Comparison of ENCODE assay signal across 12 mouse cellular contexts in the genomic region with DNA sequence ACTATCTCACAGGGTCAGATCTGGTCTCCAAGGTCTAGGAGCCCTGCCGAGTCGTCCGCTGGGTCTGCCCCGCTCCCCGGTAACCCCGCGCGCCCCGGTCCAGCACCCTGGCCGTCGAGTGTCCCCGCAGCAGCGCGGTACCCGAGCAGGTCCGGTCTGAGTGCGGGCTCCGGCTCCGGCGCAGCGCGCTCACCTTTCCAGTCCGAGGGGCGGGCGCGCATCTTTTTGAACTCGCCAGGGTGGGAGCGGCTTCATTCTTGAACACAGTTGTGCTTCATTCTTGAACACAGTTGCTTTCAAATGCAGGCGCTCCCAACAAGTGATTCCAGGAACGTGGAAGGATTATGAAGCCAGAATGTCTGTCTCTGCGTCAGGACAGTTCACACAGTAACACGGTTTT. TPM values are rescaled to one million over a fixed set of nuclear protein-coding genes. Genes with fewer than 3 reads are reported as not detected.
DNase-seq lines count a peak whose midpoint lies in the region; ATAC-seq and TF ChIP-seq lines count a peak whose summit lies in the region.
"Had no signal": no experiment of that assay in that cellular context is flagged by ENCODE, and none has a peak within 500 bp of the region (broad histone marks: within the 10 kb centered on the region; RNA-seq: fewer than 3 reads in every experiment).

No protein-coding gene starts in this region.

- no peaks in the 10 kb centered on the region for H3K9me3 ChIP-seq in heart, embryonic 11.5 days (replicated peaks; ENCODE audit: control insufficient read depth, low read length)
- H3K9me3 ChIP-seq in ES-Bruce4 (replicated peaks; ENCODE audit: control insufficient read depth, insufficient read depth, low read length, poor library complexity, severe bottlenecking), result no peaks in the 10 kb centered on the region
- peaks cover 5% of the 10 kb centered on the region; the same call in 1 of the 2 replicates for H3K9me3 ChIP-seq in hindbrain, embryonic 10.5 days
- H3K9me3 ChIP-seq in midbrain, embryonic 13.5 days, result no peaks in the 10 kb centered on the region

- 5% methylated on average over 30 of the region's 32 CpGs for WGBS in heart, embryonic 11.5 days (ENCODE audit: insufficient replicate concordance)
- 5% methylated on average over 32 of the region's 32 CpGs for WGBS in hindbrain, embryonic 10.5 days
- 3% methylated on average over 32 of the region's 32 CpGs for WGBS in midbrain, embryonic 13.5 days

- no peak for TF ChIP-seq EP300 in ES-Bruce4 (IDR thresholded peaks at IDR 0.05; ENCODE audit: insufficient read depth, low read depth, low read length)

- TF ChIP-seq CTCF in ES-Bruce4 (IDR thresholded peaks at IDR 0.05; ENCODE audit: low read depth, low read length), result no peak

- H3K4me2 ChIP-seq in heart, embryonic 11.5 days, result peak overlapping the region; percentile 78
- peak overlapping the region; percentile 58 for H3K4me2 ChIP-seq in midbrain, embryonic 13.5 days (replicated peaks)

- peaks cover 15% of the 10 kb centered on the region for H3K27me3 ChIP-seq in heart, embryonic 11.5 days (ENCODE audit: control insufficient read depth, insufficient read depth, low read length)
- no peaks in the 10 kb centered on the region for H3K27me3 ChIP-seq in ES-Bruce4 (ENCODE audit: control insufficient read depth, insufficient read depth, low read length, poor library complexity, severe bottlenecking)
- H3K27me3 ChIP-seq in hindbrain, embryonic 10.5 days (ENCODE audit: insufficient read depth, poor library complexity, severe bottlenecking), result peaks cover 35% of the 10 kb centered on the region
- peaks cover 18% of the 10 kb centered on the region for H3K27me3 ChIP-seq in midbrain, embryonic 13.5 days

- ATAC-seq in heart, embryonic 11.5 days (replicated peaks; ENCODE audit: insufficient number of reproducible peaks, low FRiP score, low TSS enrichment), result no peak
- no peak for ATAC-seq in midbrain, embryonic 13.5 days
- ATAC-seq in granulocyte monocyte progenitor cell, adult 5-6 weeks (replicated peaks; ENCODE audit: poor library complexity, severe bottlenecking), result no peak
- ATAC-seq: lung, postnatal 0 days had no signal

- peak overlapping the region; percentile 40 for H3K4me3 ChIP-seq in heart, embryonic 11.5 days (ENCODE audit: low read depth, low read length)
- H3K4me3 ChIP-seq in ES-Bruce4 (ENCODE audit: low read depth, low read length), result peak overlapping the region; percentile 52
- peak overlapping the region; percentile 48 for H3K4me3 ChIP-seq in hindbrain, embryonic 10.5 days
- H3K4me3 ChIP-seq in midbrain, embryonic 13.5 days (replicated peaks), result peak overlapping the region; percentile 36

- H3K9ac ChIP-seq in heart, embryonic 11.5 days (ENCODE audit: low read depth, low read length), result peak overlapping the region; percentile 49; the same call in 1 of the 2 replicates
- peak overlapping the region; percentile 47; the same call in 1 of the 2 replicates for H3K9ac ChIP-seq in ES-Bruce4 (ENCODE audit: low read depth, poor library complexity, severe bottlenecking)
- H3K9ac ChIP-seq in midbrain, embryonic 13.5 days (replicated peaks), result peak overlapping the region; percentile 51; the same call in 1 of the 2 replicates

- no peak for TF ChIP-seq POLR2A in ES-Bruce4 (IDR thresholded peaks at IDR 0.05; ENCODE audit: insufficient read depth, low read length)

- no peak for DNase-seq in heart, adult 18-20 months
- peak; percentile 22 for DNase-seq in hindbrain, embryonic 10.5 days (ENCODE audit: low spot score)
- no peak for DNase-seq in cerebellum, postnatal 4 days (ENCODE audit: low spot score in 2 of 2)
- DNase-seq in adrenal gland, adult 2 months, result no peak
- DNase-seq: B cell, adult 2 months; spleen, adult 18-20 months had no signal

- no peaks in the 10 kb centered on the region for H3K36me3 ChIP-seq in heart, embryonic 11.5 days (ENCODE audit: control insufficient read depth, insufficient read depth, low read length)
- no peaks in the 10 kb centered on the region for H3K36me3 ChIP-seq in ES-Bruce4 (ENCODE audit: control insufficient read depth, insufficient read depth, low read length, poor library complexity, severe bottlenecking)
- no peaks in the 10 kb centered on the region for H3K36me3 ChIP-seq in hindbrain, embryonic 10.5 days
- no peaks in the 10 kb centered on the region for H3K36me3 ChIP-seq in midbrain, embryonic 13.5 days

- H3K4me1 ChIP-seq in heart, embryonic 11.5 days (ENCODE audit: control insufficient read depth, insufficient read depth, low read length), result 0 out of 2 replicates have a peak, but pooled peaks cover 3% of the 10 kb centered on the region
- H3K4me1 ChIP-seq in ES-Bruce4 (ENCODE audit: control insufficient read depth, insufficient read depth, low read length), result no peaks in the 10 kb centered on the region
- peaks cover 14% of the 10 kb centered on the region for H3K4me1 ChIP-seq in hindbrain, embryonic 10.5 days (replicated peaks)
- peaks cover 12% of the 10 kb centered on the region for H3K4me1 ChIP-seq in midbrain, embryonic 13.5 days (replicated peaks)

- no peak overlapping the region for H3K27ac ChIP-seq in heart, embryonic 11.5 days (ENCODE audit: low read depth, low read length)
- no peak overlapping the region for H3K27ac ChIP-seq in ES-Bruce4 (ENCODE audit: insufficient read depth, low read length)
- H3K27ac ChIP-seq in hindbrain, embryonic 10.5 days, result no peak overlapping the region
- H3K27ac ChIP-seq in midbrain, embryonic 13.5 days, result no peak overlapping the region

RNA-seq across cellular contexts. Expression of a gene that starts 4.2 kb away (rescaled TPM):
- polyA plus RNA-seq in heart, embryonic 11.5 days (2014; fragmentation: Nextera tagmentation; extraction: Ambion mirVana), result 15.4 and 16.0 TPM in 2 replicates
- 1 to 10 TPM; 1.6 to 2.2 TPM for total RNA-seq in heart, adult 18-20 months (2021)
- 26.1 and 29.5 TPM in 2 replicates for polyA plus RNA-seq in ES-Bruce4 (2011; ENCODE audit: insufficient read depth, insufficient read length, low read depth, missing spikeins)
- 24.2 and 26.8 TPM in 2 replicates for polyA plus RNA-seq in hindbrain, embryonic 10.5 days (2016; fragmentation: Nextera tagmentation; extraction: Ambion mirVana)
- 19.8 and 21.1 TPM in 2 replicates for polyA plus RNA-seq in midbrain, embryonic 13.5 days (2015; fragmentation: Nextera tagmentation; extraction: Ambion mirVana)
- total RNA-seq in adrenal gland, adult 2 months (2021), result 1 to 10 TPM; 3.6 to 3.9 TPM
- polyA plus RNA-seq in adrenal gland, adult 2 months (2012; rRNA removed), result 0.53 and 0.66 TPM in 2 replicates
- total RNA-seq in granulocyte monocyte progenitor cell, adult 5-6 weeks (2014; fragmentation: Nextera tagmentation), result 4.2 and 4.3 TPM in 2 replicates
- 7.6 and 13.3 TPM in 2 replicates for total RNA-seq in granulocyte monocyte progenitor cell, adult 5-6 weeks (2017)

RNA-seq across cellular contexts. Expression of a gene that starts 4.3 kb away (rescaled TPM):
- 0.46 and 0.73 TPM in 2 replicates for polyA plus RNA-seq in heart, embryonic 11.5 days (2014; fragmentation: Nextera tagmentation; extraction: Ambion mirVana)
- total RNA-seq in heart, adult 18-20 months (2021), result not detected
- 1.7 TPM in 2 replicates for polyA plus RNA-seq in ES-Bruce4 (2011; ENCODE audit: insufficient read depth, insufficient read length, low read depth, missing spikeins)
- polyA plus RNA-seq in hindbrain, embryonic 10.5 days (2016; fragmentation: Nextera tagmentation; extraction: Ambion mirVana), result 1.5 and 1.7 TPM in 2 replicates
- 1.4 and 2.1 TPM in 2 replicates for polyA plus RNA-seq in midbrain, embryonic 13.5 days (2015; fragmentation: Nextera tagmentation; extraction: Ambion mirVana)
- under 1 TPM in 1 of 2 experiments, not detected in 1; 0.28 TPM for total RNA-seq in adrenal gland, adult 2 months (2021)
- 0.08 and 0.09 TPM in 2 replicates for polyA plus RNA-seq in adrenal gland, adult 2 months (2012; rRNA removed)
- not detected in 2 replicates for total RNA-seq in granulocyte monocyte progenitor cell, adult 5-6 weeks (2014; fragmentation: Nextera tagmentation)
- 0.17 TPM in 1 of 2 replicates, not detected in the other for total RNA-seq in granulocyte monocyte progenitor cell, adult 5-6 weeks (2017)
- total RNA-seq: gastrocnemius, adult 8-10 months had no signal

RNA-seq across cellular contexts. Expression of a gene that starts 16.0 kb away (rescaled TPM):
- polyA plus RNA-seq in heart, embryonic 11.5 days (2014; fragmentation: Nextera tagmentation; extraction: Ambion mirVana), result 16.8 and 17.6 TPM in 2 replicates
- 1 to 10 TPM; 6.1 to 6.8 TPM for total RNA-seq in heart, adult 18-20 months (2021)
- polyA plus RNA-seq in ES-Bruce4 (2011; ENCODE audit: insufficient read depth, insufficient read length, low read depth, missing spikeins), result 16.3 and 20.3 TPM in 2 replicates
- polyA plus RNA-seq in hindbrain, embryonic 10.5 days (2016; fragmentation: Nextera tagmentation; extraction: Ambion mirVana), result 15.8 and 17.8 TPM in 2 replicates
- polyA plus RNA-seq in midbrain, embryonic 13.5 days (2015; fragmentation: Nextera tagmentation; extraction: Ambion mirVana), result 17.8 and 19.5 TPM in 2 replicates
- total RNA-seq in adrenal gland, adult 2 months (2021), result 10 to 100 TPM; 12.3 to 12.5 TPM
- 0.21 and 0.33 TPM in 2 replicates for polyA plus RNA-seq in adrenal gland, adult 2 months (2012; rRNA removed)
- total RNA-seq in granulocyte monocyte progenitor cell, adult 5-6 weeks (2014; fragmentation: Nextera tagmentation), result 25.4 and 33.5 TPM in 2 replicates
- 21.9 and 31.7 TPM in 2 replicates for total RNA-seq in granulocyte monocyte progenitor cell, adult 5-6 weeks (2017)

RNA-seq across cellular contexts. Expression of a gene that starts 16.1 kb away (rescaled TPM):
- polyA plus RNA-seq in heart, embryonic 11.5 days (2014; fragmentation: Nextera tagmentation; extraction: Ambion mirVana), result 2.5 TPM in 2 replicates
- not detected for total RNA-seq in heart, adult 18-20 months (2021)
- polyA plus RNA-seq in ES-Bruce4 (2011; ENCODE audit: insufficient read depth, insufficient read length, low read depth, missing spikeins), result 2.2 and 2.4 TPM in 2 replicates
- 7.3 and 8.1 TPM in 2 replicates for polyA plus RNA-seq in hindbrain, embryonic 10.5 days (2016; fragmentation: Nextera tagmentation; extraction: Ambion mirVana)
- polyA plus RNA-seq in midbrain, embryonic 13.5 days (2015; fragmentation: Nextera tagmentation; extraction: Ambion mirVana), result 18.2 and 19.1 TPM in 2 replicates
- 1 to 10 TPM in 1 of 2 experiments, under 1 TPM in 1; 0.63 to 1.1 TPM for total RNA-seq in adrenal gland, adult 2 months (2021)
- polyA plus RNA-seq in adrenal gland, adult 2 months (2012; rRNA removed), result 0.17 and 0.19 TPM in 2 replicates
- 0.19 TPM in 1 of 2 replicates, not detected in the other for total RNA-seq in granulocyte monocyte progenitor cell, adult 5-6 weeks (2014; fragmentation: Nextera tagmentation)
- not detected in 2 replicates for total RNA-seq in granulocyte monocyte progenitor cell, adult 5-6 weeks (2017)
- total RNA-seq: gastrocnemius, adult 8-10 months had no signal

RNA-seq across cellular contexts. Expression of a gene that starts 37.3 kb away (rescaled TPM):
- polyA plus RNA-seq in heart, embryonic 11.5 days (2014; fragmentation: Nextera tagmentation; extraction: Ambion mirVana), result not detected in 2 replicates
- total RNA-seq in heart, adult 18-20 months (2021), result not detected
- not detected in 2 replicates for polyA plus RNA-seq in ES-Bruce4 (2011; ENCODE audit: insufficient read depth, insufficient read length, low read depth, missing spikeins)
- polyA plus RNA-seq in hindbrain, embryonic 10.5 days (2016; fragmentation: Nextera tagmentation; extraction: Ambion mirVana), result not detected in 2 replicates
- not detected in 2 replicates for polyA plus RNA-seq in midbrain, embryonic 13.5 days (2015; fragmentation: Nextera tagmentation; extraction: Ambion mirVana)
- not detected for total RNA-seq in adrenal gland, adult 2 months (2021)
- not detected in 2 replicates for polyA plus RNA-seq in adrenal gland, adult 2 months (2012; rRNA removed)
- not detected in 2 replicates for total RNA-seq in granulocyte monocyte progenitor cell, adult 5-6 weeks (2014; fragmentation: Nextera tagmentation)
- total RNA-seq in granulocyte monocyte progenitor cell, adult 5-6 weeks (2017), result not detected in 2 replicates
- total RNA-seq: gastrocnemius, adult 8-10 months had no signal
- polyA plus RNA-seq: lung, postnatal 0 days had no signal

Comparison
In these comparisons a context has a peak if more than half of its experiments do, and no peak if none do; other contexts are left out.
1. RNA of a gene that starts 16.0 kb away (polyA plus RNA-seq): 16.3 to 20.3 TPM in ES-Bruce4, 17.8 to 19.5 TPM in midbrain, embryonic 13.5 days, 16.8 to 17.6 TPM in heart, embryonic 11.5 days and 15.8 to 17.8 TPM in hindbrain, embryonic 10.5 days; 0.21 to 0.33 TPM in adrenal gland, adult 2 months; every median in the first group is over 10 times any median in the second.
2. Peak in every context shown above with its lines, with median percentiles within 50 percentile points of each other: H3K4me3 ChIP-seq and H3K9ac ChIP-seq.